ENCODE assay signal across 8 mouse cellular contexts in genomic region chr4:135876583-135877020, GRCm38 (mm10). TPM values are rescaled to one million over a fixed set of nuclear protein-coding genes. Genes with fewer than 3 reads are reported as not detected.
A peak's percentile ranks its signal among the peaks of the same experiment; 100 is the strongest.
DNase-seq lines count a peak whose midpoint lies in the region; ATAC-seq and TF ChIP-seq lines count a peak whose summit lies in the region.

No protein-coding gene starts in this region.

- no peak for ATAC-seq in embryonic facial prominence, embryonic 11.5 days (replicated peaks; ENCODE audit: insufficient number of reproducible peaks, low FRiP score, low TSS enrichment, low read depth)
- ATAC-seq in granulocyte monocyte progenitor cell, adult 5-6 weeks (replicated peaks; ENCODE audit: poor library complexity, severe bottlenecking), result peak; percentile 69
- no peak for ATAC-seq in intestine, postnatal 0 days
- no peak for ATAC-seq in limb, embryonic 11.5 days (ENCODE audit: insufficient number of reproducible peaks, low FRiP score, low TSS enrichment, low read depth)
- ATAC-seq in midbrain, embryonic 12.5 days (ENCODE audit: low FRiP score, low read depth), result no peak

- H3K27ac ChIP-seq in embryonic facial prominence, embryonic 11.5 days (replicated peaks; ENCODE audit: low read depth, low read length), result no peak overlapping the region; the same call in 1 of the 2 replicates
- H3K27ac ChIP-seq in intestine, postnatal 0 days (ENCODE audit: low read depth, low read length), result peak overlapping the region; percentile 76
- H3K27ac ChIP-seq in limb, embryonic 11.5 days (replicated peaks; ENCODE audit: low read depth, low read length), result peak overlapping the region; percentile 48
- H3K27ac ChIP-seq in midbrain, embryonic 12.5 days (replicated peaks), result peak overlapping the region; percentile 36

- peak overlapping the region; percentile 3; the same call in 1 of the 2 replicates for H3K4me2 ChIP-seq in embryonic facial prominence, embryonic 11.5 days (ENCODE audit: low read depth, low read length)
- peak overlapping the region; percentile 58 for H3K4me2 ChIP-seq in intestine, postnatal 0 days (replicated peaks; ENCODE audit: low read depth)
- H3K4me2 ChIP-seq in limb, embryonic 11.5 days (ENCODE audit: low read depth, severe bottlenecking), result peak overlapping the region; percentile 41
- peak overlapping the region; percentile 45 for H3K4me2 ChIP-seq in midbrain, embryonic 12.5 days (replicated peaks)

- 2% methylated on average over 16 of the region's 16 CpGs for WGBS in embryonic facial prominence, embryonic 11.5 days
- WGBS in intestine, postnatal 0 days, result under 1% methylated on average over 16 of the region's 16 CpGs
- under 1% methylated on average over 16 of the region's 16 CpGs for WGBS in limb, embryonic 11.5 days
- 4% methylated on average over 16 of the region's 16 CpGs for WGBS in midbrain, embryonic 12.5 days

- TF ChIP-seq CTCF in intestine, postnatal 0 days (IDR thresholded peaks at IDR 0.05; ENCODE audit: low read depth), result no peak

- H3K9ac ChIP-seq in embryonic facial prominence, embryonic 11.5 days (replicated peaks; ENCODE audit: low read length), result peak overlapping the region; percentile 41
- no peak overlapping the region; the same call in 1 of the 2 replicates for H3K9ac ChIP-seq in intestine, postnatal 0 days (ENCODE audit: low read depth, low read length)
- H3K9ac ChIP-seq in limb, embryonic 11.5 days (ENCODE audit: low read length), result peak overlapping the region; percentile 40
- peak overlapping the region; percentile 41 for H3K9ac ChIP-seq in midbrain, embryonic 12.5 days (replicated peaks)

- H3K27me3 ChIP-seq in embryonic facial prominence, embryonic 11.5 days (ENCODE audit: control insufficient read depth, insufficient read depth, low read length), result no peaks in the 10 kb centered on the region
- no peaks in the 10 kb centered on the region for H3K27me3 ChIP-seq in intestine, postnatal 0 days (replicated peaks; ENCODE audit: control insufficient read depth, insufficient read depth, low read length)
- no peaks in the 10 kb centered on the region for H3K27me3 ChIP-seq in limb, embryonic 11.5 days (ENCODE audit: control insufficient read depth, insufficient read depth, low read length)
- no peaks in the 10 kb centered on the region for H3K27me3 ChIP-seq in midbrain, embryonic 12.5 days

- H3K36me3 ChIP-seq in embryonic facial prominence, embryonic 11.5 days (replicated peaks; ENCODE audit: control insufficient read depth, insufficient read depth, low read depth, low read length), result peaks cover 2% of the 10 kb centered on the region; the same call in 1 of the 2 replicates
- peaks cover 6% of the 10 kb centered on the region for H3K36me3 ChIP-seq in intestine, postnatal 0 days (ENCODE audit: control insufficient read depth, insufficient read depth)
- peaks cover 9% of the 10 kb centered on the region; the same call in 1 of the 2 replicates for H3K36me3 ChIP-seq in limb, embryonic 11.5 days (ENCODE audit: control insufficient read depth, insufficient read depth, low read length)
- H3K36me3 ChIP-seq in midbrain, embryonic 12.5 days, result peaks cover 8% of the 10 kb centered on the region; the same call in 1 of the 2 replicates

- peak; percentile 61 for DNase-seq in cerebellum, adult 11-12 months
- DNase-seq in cerebellum, postnatal 4 days (ENCODE audit: low spot score in 2 of 2), result no peak
- DNase-seq in embryonic facial prominence, embryonic 11.5 days (ENCODE audit: low spot score), result peak; percentile 79
- DNase-seq in limb, embryonic 11.5 days (ENCODE audit: low spot score), result peak; percentile 80
- DNase-seq in spleen, adult 18-20 months, result peak; percentile 73 to 84

- no peaks in the 10 kb centered on the region for H3K9me3 ChIP-seq in embryonic facial prominence, embryonic 11.5 days (replicated peaks; ENCODE audit: control insufficient read depth, low read length)
- no peaks in the 10 kb centered on the region for H3K9me3 ChIP-seq in intestine, postnatal 0 days (ENCODE audit: control insufficient read depth)
- H3K9me3 ChIP-seq in limb, embryonic 11.5 days (ENCODE audit: control insufficient read depth, low read length), result no peaks in the 10 kb centered on the region
- H3K9me3 ChIP-seq in midbrain, embryonic 12.5 days, result no peaks in the 10 kb centered on the region

- no peak overlapping the region for H3K4me3 ChIP-seq in embryonic facial prominence, embryonic 11.5 days (ENCODE audit: low read depth, low read length)
- peak overlapping the region; percentile 21 for H3K4me3 ChIP-seq in intestine, postnatal 0 days (ENCODE audit: low read depth, low read length)
- no peak overlapping the region for H3K4me3 ChIP-seq in limb, embryonic 11.5 days (ENCODE audit: low read depth, low read length)
- H3K4me3 ChIP-seq in midbrain, embryonic 12.5 days, result peak overlapping the region; percentile 13

- no peaks in the 10 kb centered on the region; the same call in 1 of the 2 replicates for H3K4me1 ChIP-seq in embryonic facial prominence, embryonic 11.5 days (ENCODE audit: control insufficient read depth, insufficient read depth, low read length)
- peaks cover 10% of the 10 kb centered on the region for H3K4me1 ChIP-seq in intestine, postnatal 0 days (replicated peaks; ENCODE audit: control insufficient read depth, insufficient read depth, low read length)
- peaks cover 32% of the 10 kb centered on the region for H3K4me1 ChIP-seq in limb, embryonic 11.5 days (ENCODE audit: control insufficient read depth, insufficient read depth, low read length)
- H3K4me1 ChIP-seq in midbrain, embryonic 12.5 days, result peaks cover 43% of the 10 kb centered on the region

RNA-seq across cellular contexts. Expression of gene Pnrc2, which starts 3.0 kb away (rescaled TPM):
- polyA plus RNA-seq in embryonic facial prominence, embryonic 11.5 days (2014; fragmentation: Nextera tagmentation; extraction: Ambion mirVana), result 227 and 251 TPM in 2 replicates
- total RNA-seq in granulocyte monocyte progenitor cell, adult 5-6 weeks (2014; fragmentation: Nextera tagmentation), result 65.4 and 67.9 TPM in 2 replicates
- total RNA-seq in granulocyte monocyte progenitor cell, adult 5-6 weeks (2017), result 159 and 192 TPM in 2 replicates
- 103 and 114 TPM in 2 replicates for polyA plus RNA-seq in intestine, postnatal 0 days (2015; fragmentation: Nextera tagmentation; extraction: Ambion mirVana)
- polyA plus RNA-seq in limb, embryonic 11.5 days (2014; fragmentation: Nextera tagmentation; extraction: Ambion mirVana), result 232 and 234 TPM in 2 replicates
- 189 and 199 TPM in 2 replicates for polyA plus RNA-seq in midbrain, embryonic 12.5 days (2016; fragmentation: Nextera tagmentation; extraction: Ambion mirVana)

RNA-seq across cellular contexts. Expression of gene Cnr2, which starts 18.6 kb away (rescaled TPM):
- polyA plus RNA-seq in embryonic facial prominence, embryonic 11.5 days (2014; fragmentation: Nextera tagmentation; extraction: Ambion mirVana), result 0.25 and 0.43 TPM in 2 replicates
- total RNA-seq in granulocyte monocyte progenitor cell, adult 5-6 weeks (2014; fragmentation: Nextera tagmentation), result 4.5 and 6.0 TPM in 2 replicates
- total RNA-seq in granulocyte monocyte progenitor cell, adult 5-6 weeks (2017), result 4.0 and 5.1 TPM in 2 replicates
- polyA plus RNA-seq in intestine, postnatal 0 days (2015; fragmentation: Nextera tagmentation; extraction: Ambion mirVana), result 0.14 and 0.24 TPM in 2 replicates
- polyA plus RNA-seq in limb, embryonic 11.5 days (2014; fragmentation: Nextera tagmentation; extraction: Ambion mirVana), result 0.23 and 0.51 TPM in 2 replicates
- polyA plus RNA-seq in midbrain, embryonic 12.5 days (2016; fragmentation: Nextera tagmentation; extraction: Ambion mirVana), result 0.13 and 0.27 TPM in 2 replicates

RNA-seq across cellular contexts. Expression of gene Srsf10, which starts 21.1 kb away (rescaled TPM):
- polyA plus RNA-seq in embryonic facial prominence, embryonic 11.5 days (2014; fragmentation: Nextera tagmentation; extraction: Ambion mirVana), result 421 and 489 TPM in 2 replicates
- 140 TPM in 2 replicates for total RNA-seq in granulocyte monocyte progenitor cell, adult 5-6 weeks (2014; fragmentation: Nextera tagmentation)
- total RNA-seq in granulocyte monocyte progenitor cell, adult 5-6 weeks (2017), result 191 and 201 TPM in 2 replicates
- 84.2 and 89.2 TPM in 2 replicates for polyA plus RNA-seq in intestine, postnatal 0 days (2015; fragmentation: Nextera tagmentation; extraction: Ambion mirVana)
- 435 and 442 TPM in 2 replicates for polyA plus RNA-seq in limb, embryonic 11.5 days (2014; fragmentation: Nextera tagmentation; extraction: Ambion mirVana)
- polyA plus RNA-seq in midbrain, embryonic 12.5 days (2016; fragmentation: Nextera tagmentation; extraction: Ambion mirVana), result 351 and 371 TPM in 2 replicates

RNA-seq across cellular contexts. Expression of gene Fuca1, which starts 43.9 kb away (rescaled TPM):
- polyA plus RNA-seq in embryonic facial prominence, embryonic 11.5 days (2014; fragmentation: Nextera tagmentation; extraction: Ambion mirVana), result 39.2 and 45.5 TPM in 2 replicates
- 62.1 and 116 TPM in 2 replicates for total RNA-seq in granulocyte monocyte progenitor cell, adult 5-6 weeks (2014; fragmentation: Nextera tagmentation)
- 68.2 and 68.6 TPM in 2 replicates for total RNA-seq in granulocyte monocyte progenitor cell, adult 5-6 weeks (2017)
- 717 and 739 TPM in 2 replicates for polyA plus RNA-seq in intestine, postnatal 0 days (2015; fragmentation: Nextera tagmentation; extraction: Ambion mirVana)
- 40.1 and 40.8 TPM in 2 replicates for polyA plus RNA-seq in limb, embryonic 11.5 days (2014; fragmentation: Nextera tagmentation; extraction: Ambion mirVana)
- 50.6 and 54.7 TPM in 2 replicates for polyA plus RNA-seq in midbrain, embryonic 12.5 days (2016; fragmentation: Nextera tagmentation; extraction: Ambion mirVana)

Comparison
In these comparisons a context has a peak if more than half of its experiments do, and no peak if none do; other contexts are left out.
1. DNase-seq: peak in cerebellum, adult 11-12 months (single experiment), embryonic facial prominence, embryonic 11.5 days (single experiment), limb, embryonic 11.5 days (single experiment) and spleen, adult 18-20 months (2 of 2); none in cerebellum, postnatal 4 days (0 of 2).
2. H3K4me2 ChIP-seq: peak in every context shown above with its lines; median percentile 58 in intestine, postnatal 0 days; 45 in midbrain, embryonic 12.5 days; 41 in limb, embryonic 11.5 days; 3 in embryonic facial prominence, embryonic 11.5 days.
3. H3K4me3 ChIP-seq: peak in intestine, postnatal 0 days (single experiment) and midbrain, embryonic 12.5 days (single experiment); none in embryonic facial prominence, embryonic 11.5 days (single experiment) and limb, embryonic 11.5 days (single experiment).